19 mouse cellular contexts compared by ENCODE assay signal in genomic region chr11:115916579-115916978, GRCm38 (mm10). TPM values are rescaled to one million over a fixed set of nuclear protein-coding genes. Genes with fewer than 3 reads are reported as not detected.
"Had no signal": no experiment of that assay in that cellular context is flagged by ENCODE, and none has a peak within 500 bp of the region (broad histone marks: within the 10 kb centered on the region; RNA-seq: fewer than 3 reads in every experiment).

No protein-coding gene starts in this region.

- ATAC-seq: midbrain, embryonic 16.5 days had no signal

- H3K27ac ChIP-seq: midbrain, embryonic 10.5 days; midbrain, embryonic 12.5 days; neural tube, embryonic 13.5 days; neural tube, embryonic 15.5 days had no signal

- H3K4me2 ChIP-seq: lung, embryonic 14.5 days; midbrain, embryonic 12.5 days; neural tube, embryonic 13.5 days; neural tube, embryonic 15.5 days had no signal

- H3K9me3 ChIP-seq: midbrain, embryonic 10.5 days; midbrain, embryonic 12.5 days; neural tube, embryonic 13.5 days; neural tube, embryonic 15.5 days had no signal

- H3K4me1 ChIP-seq: midbrain, embryonic 10.5 days; midbrain, embryonic 12.5 days; neural tube, embryonic 13.5 days; neural tube, embryonic 15.5 days had no signal

- H3K4me3 ChIP-seq: midbrain, embryonic 10.5 days; midbrain, embryonic 12.5 days; myocyte; neural tube, embryonic 13.5 days; neural tube, embryonic 15.5 days had no signal

- H3K9ac ChIP-seq: lung, embryonic 14.5 days; midbrain, embryonic 12.5 days; neural tube, embryonic 13.5 days; neural tube, embryonic 15.5 days had no signal

- H3K27me3 ChIP-seq: midbrain, embryonic 12.5 days; neural tube, embryonic 13.5 days; neural tube, embryonic 15.5 days had no signal

- DNase-seq: lung, adult 18-20 months; lung, embryonic 14.5 days; lung, postnatal 10 days; midbrain, embryonic 14.5 days; retina, postnatal 1 day; right cerebral cortex, adult 18-20 months; right cerebral cortex, postnatal 25 days; right cerebral cortex, postnatal 4 days; spleen, adult 18-20 months; thymus, adult 18-20 months; thymus, postnatal 14 days; thymus, postnatal 36 days had no signal

RNA-seq across cellular contexts. Expression of gene Smim6, which starts 4.8 kb away (rescaled TPM):
- polyA plus RNA-seq: neural tube, embryonic 11.5 days had no signal
